Mouse (Mus musculus): ENCODE results near the gene Med7.

DNA sequence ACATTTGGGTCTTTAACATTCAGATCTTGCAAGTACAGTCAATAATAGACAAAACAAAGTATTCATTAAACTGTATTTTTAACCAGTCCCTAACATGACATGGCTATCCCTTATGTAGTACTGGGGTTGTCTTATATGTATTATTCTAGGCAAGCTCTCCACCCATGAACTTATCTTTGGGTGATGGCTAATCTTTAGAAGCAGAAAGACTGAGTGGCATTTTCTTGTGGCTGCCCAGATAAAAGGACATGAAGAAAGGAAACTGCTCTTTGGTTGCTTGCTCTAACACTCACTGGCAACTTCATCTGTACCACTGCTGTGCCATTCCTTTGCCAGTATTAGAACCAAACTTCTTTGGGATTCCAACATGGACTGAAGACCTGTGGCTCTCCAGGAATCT lies 1.4 kb upstream of the Med7 start:
- TF ChIP-seq POLR2A (IDR thresholded peaks at IDR 0.05; ENCODE audit: borderline replicate concordance, low read depth, low read length) = no peak
- TF ChIP-seq CTCF (IDR thresholded peaks at IDR 0.05; ENCODE audit: low read depth, low read length) = no peak
